Mouse (Mus musculus) spleen, adult 12 weeks (tissue): Measurements from ENCODE around the gene Esp38.
"Not testable (repeated sequence)": the region's sequence is repeated elsewhere in the genome, so short reads cannot be mapped to it uniquely, and the experiment has no call there.

Experiments used
- DNase-seq: peaks from one replicate; pipeline ENCODE4 v3.0.0; 2022; ENCODE audit warnings: low spot score

The Esp38 gene

GRCm38 (mm10) chr17:39950220-39950619 lies at the start of gene Esp38:
Esp38 (plus strand) TSS chr17:39950520.
- DNase-seq: no peak

GRCm38 (mm10) chr17:39902928-39903545 lies 47.3 kb upstream of the Esp38 start:
- not testable (repeated sequence) for DNase-seq
